Mouse (Mus musculus) thymus, adult 2 months (tissue): ENCODE data around the gene Tmem267. TPM values are rescaled to one million over a fixed set of nuclear protein-coding genes. Genes with fewer than 3 reads are reported as not detected.

Experiments
- DNase-seq: peaks from one replicate; pipeline ENCODE4 v3.0.0; 2021
- H3K27ac ChIP-seq: fragments of 200-500 bp; 2 replicates; pipeline ENCODE4 v1.5.1; 2012; ENCODE audit warnings: low read length, control low read depth; ENCODE audit not compliant: control insufficient read depth, insufficient read depth
- H3K27me3 ChIP-seq: fragments of 200-500 bp; 2 replicates; pipeline ENCODE4 v1.6.1; 2012; ENCODE audit warnings: mild to moderate bottlenecking, low read length, moderate library complexity, mixed read lengths; ENCODE audit not compliant: control insufficient read depth, insufficient read depth
- H3K36me3 ChIP-seq: fragments of 200-500 bp; 2 replicates; pipeline ENCODE4 v1.6.1; 2012; ENCODE audit warnings: mild to moderate bottlenecking, low read length, moderate library complexity; ENCODE audit not compliant: control insufficient read depth, insufficient read depth
- H3K4me1 ChIP-seq: fragments of 200-500 bp; replicated peaks from 2 replicates; pipeline ENCODE4 v1.6.1; 2012; ENCODE audit warnings: low read length; ENCODE audit not compliant: control insufficient read depth, insufficient read depth
- H3K4me3 ChIP-seq: fragments of 200-500 bp; 2 replicates; pipeline ENCODE4 v1.5.1; 2012; ENCODE audit warnings: mild to moderate bottlenecking, low read length, control low read depth, moderate library complexity; ENCODE audit not compliant: control insufficient read depth, insufficient read depth
- CTCF ChIP-seq: fragments of 200-500 bp; IDR thresholded peaks from 2 replicates; pipeline ENCODE4 v1.5.1; 2012; ENCODE audit warnings: mild to moderate bottlenecking, control low read depth, low read length, moderate library complexity, borderline replicate concordance; ENCODE audit not compliant: control insufficient read depth, poor library complexity, insufficient read depth; ENCODE audit errors: extremely low read depth
- WGBS: fragments of 180-500 bp; shearing (Covaris S2); methylation state at CpG from one replicate; pipeline ENCODE4 v1.1.7; 2018; 5-methylcytosine and 5-hydroxymethylcytosine counted together
- polyA plus RNA-seq: library from polyadenylated mRNA; depleted of rRNA; stranded (reverse); fragments of >200 nt; gene quantifications from 2 replicates; pipeline ENCODE4 v1.2.3, GENCODE M21; 2012; rRNA removed

Gene Tmem267
- polyA plus RNA-seq, 1 experiment, result 10.4 TPM

DNA sequence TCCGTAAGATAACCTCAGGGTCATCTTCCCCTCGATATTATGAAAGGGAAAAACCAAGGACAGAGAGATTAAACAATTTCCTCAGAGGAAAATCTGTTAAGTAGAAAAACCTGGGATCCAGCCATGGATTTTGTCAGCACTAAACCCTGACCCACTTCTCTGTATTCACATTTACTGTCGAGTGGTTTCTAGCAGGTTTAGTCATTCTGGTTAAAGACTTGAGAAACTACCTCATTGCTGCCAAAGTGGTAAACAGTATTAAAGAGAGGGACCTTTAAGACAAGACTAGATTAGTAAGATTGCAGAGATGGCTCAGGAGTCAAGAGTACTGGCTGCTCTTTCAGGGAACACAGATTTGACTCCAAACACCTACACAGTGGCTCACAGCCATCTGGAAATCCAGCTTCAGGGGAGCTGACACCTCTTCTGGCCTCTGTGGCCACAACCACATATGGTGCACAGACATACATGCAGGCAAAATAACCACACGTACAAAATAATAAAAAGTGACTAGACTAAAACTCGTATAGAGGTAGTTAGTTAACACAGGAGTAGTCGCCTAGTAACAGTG is 169.1 kb downstream of the Tmem267 start:
- Histone ChIP-seq H3K4me1 (no peaks in the 10 kb centered on the region), H3K27ac (no peak overlapping the region), H3K4me3 (no peak overlapping the region), H3K36me3 (no peaks in the 10 kb centered on the region), H3K27me3 (no peaks in the 10 kb centered on the region)
- DNase-seq, result no peak
- TF ChIP-seq CTCF, result no peak
- 68% methylated on average over 6 of the region's 6 CpGs for WGBS

Other genes with a start within 250 kb of the Tmem267 start
- gene Paip1, start 59.4 kb upstream of the Tmem267 start, polyA plus RNA-seq, result 19.2 and 19.6 TPM in 2 replicates
- gene 4833420G17Rik, start 25.3 kb upstream of the Tmem267 start, polyA plus RNA-seq, result 69.9 and 74.0 TPM in 2 replicates
- 1.2 and 1.6 TPM in 2 replicates for gene 3110070M22Rik, start 344 bp downstream of the Tmem267 start, polyA plus RNA-seq
- 0.06 and 0.09 TPM in 2 replicates for gene Ccl28, start 135.8 kb downstream of the Tmem267 start, polyA plus RNA-seq
- gene Hmgcs1, start 202.3 kb downstream of the Tmem267 start, polyA plus RNA-seq, result 13.3 and 13.9 TPM in 2 replicates